Mouse (Mus musculus): ENCODE measurements around the gene Nup214.

DNA sequence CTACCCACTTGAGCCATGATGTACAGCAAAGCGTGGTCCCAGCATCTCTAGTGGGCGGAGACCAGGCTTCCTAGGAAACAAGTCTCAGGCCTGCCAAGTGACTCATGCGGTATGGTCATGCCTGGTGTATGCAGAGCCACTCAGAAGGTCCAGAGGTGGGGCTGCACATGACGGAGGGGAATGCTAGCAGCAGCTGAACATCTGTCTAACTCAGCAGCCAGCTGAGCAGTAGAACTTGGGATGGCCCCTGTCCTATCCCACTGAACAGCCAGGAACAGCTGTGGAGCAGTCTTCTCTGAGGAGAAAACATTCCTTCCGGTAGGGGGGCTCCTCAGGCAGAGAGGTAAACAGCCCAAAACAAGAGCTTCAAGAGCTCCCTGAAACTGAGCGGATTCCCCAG, 25.8 kb upstream of the Nup214 start:
- TF ChIP-seq CTCF (IDR thresholded peaks at IDR 0.05; ENCODE audit: borderline replicate concordance, insufficient read depth, low read depth, low read length), result no peak
- no peak for TF ChIP-seq POLR2A (IDR thresholded peaks at IDR 0.05; ENCODE audit: borderline replicate concordance, insufficient read depth, low read length)
